Mouse (Mus musculus) kidney, postnatal 10 days (tissue): Measurements from ENCODE around the gene Olfr23.
"Not testable (repeated sequence)": the region's sequence is repeated elsewhere in the genome, so short reads cannot be mapped to it uniquely, and the experiment has no call there.

Experiments used
- DNase-seq: peaks from one replicate; pipeline ENCODE4 v3.0.0; 2021; ENCODE audit warnings: mixed read lengths

Gene Olfr23

DNA sequence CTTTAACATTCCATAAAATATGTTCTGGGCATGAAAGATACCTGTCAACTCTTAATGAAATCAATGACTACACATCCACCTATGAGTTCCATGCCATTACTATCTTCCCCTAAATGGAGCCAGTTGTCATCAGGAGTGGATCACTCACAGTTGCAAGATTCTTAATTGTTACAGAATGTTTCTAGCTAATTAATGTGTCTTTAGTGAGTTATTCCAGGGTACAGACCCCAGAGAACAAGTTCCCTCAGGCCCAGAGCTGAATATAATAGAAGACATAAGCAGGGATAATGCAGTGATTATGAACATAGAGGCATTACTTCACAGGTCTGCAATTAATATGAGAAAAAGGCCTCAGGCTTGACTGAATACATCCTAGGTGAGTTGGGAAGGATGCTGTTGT, at the start of gene Olfr23:
TSS of gene Olfr23 (plus strand) at position 301 of the 400 bp plus-strand sequence.
- DNase-seq, result no peak

DNA sequence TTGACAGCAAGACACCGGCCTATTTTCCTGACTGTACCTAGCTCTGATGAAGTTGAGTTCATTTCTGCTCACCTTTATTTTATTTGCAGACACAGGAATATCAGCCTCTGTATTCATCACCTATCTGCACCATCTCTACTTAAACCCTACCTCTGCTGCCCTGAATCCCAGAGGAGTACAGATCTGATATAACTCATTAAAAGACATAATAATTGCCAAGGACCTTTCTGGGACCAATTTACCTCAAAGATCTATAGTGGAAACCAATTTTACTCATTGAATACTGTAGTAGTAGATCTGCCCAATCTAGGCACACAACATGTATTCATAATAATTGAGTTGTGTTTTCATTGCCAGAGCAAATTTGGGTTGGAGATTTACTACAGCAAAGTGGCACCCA, 45.8 kb upstream of the Olfr23 start, which contains the start of gene Olfr394:
TSS of gene Olfr394 (minus strand) at position 101 of the 400 bp plus-strand sequence.
- DNase-seq, result no peak

DNA sequence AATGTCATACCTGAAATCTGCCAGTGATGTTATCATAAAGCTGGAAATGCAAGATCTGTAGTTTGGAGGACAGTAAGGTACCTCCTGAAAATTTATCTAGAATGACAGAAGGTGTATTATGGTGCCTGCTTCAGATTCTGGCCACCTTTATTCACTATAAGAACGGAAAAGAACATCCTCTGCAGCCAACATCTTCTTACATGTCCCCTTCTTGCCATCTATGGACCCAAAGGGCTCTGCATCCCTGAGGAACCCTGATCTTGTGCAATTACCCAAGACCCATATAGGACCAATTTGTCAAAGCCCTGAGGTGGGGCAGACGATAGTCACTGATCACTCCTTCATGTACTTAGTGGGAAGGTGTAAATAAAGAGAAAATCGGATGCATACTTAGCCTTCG, 27.3 kb upstream of the Olfr23 start, which contains the start of gene Olfr395:
TSS of gene Olfr395 (minus strand) at position 101 of the 400 bp plus-strand sequence.
- DNase-seq, result not testable (repeated sequence)

DNA sequence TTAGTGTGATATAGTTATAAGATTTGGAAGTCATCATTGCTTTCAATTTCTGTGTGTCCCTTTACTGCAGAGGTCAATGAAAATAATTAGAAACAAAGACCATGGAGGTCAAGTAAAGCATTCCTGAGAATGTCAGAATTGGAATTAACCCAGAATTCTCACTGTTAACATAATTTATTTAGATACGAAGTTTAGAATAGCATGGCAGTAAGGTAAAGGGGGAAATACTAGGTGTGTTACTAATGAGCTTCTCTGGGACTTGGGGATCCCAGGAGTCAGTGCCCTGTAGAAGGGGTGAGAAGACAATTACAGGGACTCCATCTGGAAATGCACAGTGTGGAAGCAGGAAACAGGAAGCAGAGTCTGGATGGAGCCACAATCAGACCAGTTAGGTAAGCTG, 24.0 kb downstream of the Olfr23 start, which contains the start of gene Olfr397:
TSS of gene Olfr397 (plus strand) at position 301 of the 400 bp plus-strand sequence.
- DNase-seq, result no peak

DNA sequence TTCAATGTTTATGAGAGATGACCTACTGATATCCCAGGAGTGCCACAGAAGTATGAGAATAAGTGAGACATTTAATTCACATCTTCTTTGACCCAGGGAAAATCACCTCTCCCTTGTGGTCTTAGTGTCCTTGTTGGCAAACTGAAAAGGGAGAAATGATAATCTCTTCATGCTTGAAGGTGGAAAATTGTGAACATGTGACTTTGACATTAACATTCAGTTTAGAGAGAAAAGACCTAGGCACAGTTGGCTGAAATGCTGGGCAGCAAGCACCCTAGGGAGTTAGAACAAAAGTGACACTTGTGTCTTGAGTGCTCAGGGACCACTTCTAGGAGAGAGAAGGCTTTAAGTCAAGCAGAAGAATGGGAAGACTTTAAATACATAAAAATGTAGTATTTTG, 53.8 kb downstream of the Olfr23 start, which contains the start of gene Olfr398:
TSS of gene Olfr398 (minus strand) at position 101 of the 400 bp plus-strand sequence.
- no peak for DNase-seq
